Mouse (Mus musculus) myocyte (in vitro differentiated cells): Measurements from ENCODE around the gene Abhd5. TPM values are rescaled to one million over a fixed set of nuclear protein-coding genes. Genes with fewer than 3 reads are reported as not detected.

ENCODE experiments used
- H3K27me3 ChIP-seq: one replicate; pipeline ENCODE4 v1.6.1; 2011; ENCODE audit not compliant: control insufficient read depth, insufficient read depth, insufficient read length
- H3K36me3 ChIP-seq: one replicate; pipeline ENCODE4 v1.6.1; 2011; ENCODE audit not compliant: control insufficient read depth, insufficient read depth
- H3K4me2 ChIP-seq: one replicate; pipeline ENCODE4 v1.6.1; 2011; ENCODE audit warnings: low read depth, control low read depth
- H3K4me3 ChIP-seq: one replicate; pipeline ENCODE4 v1.5.1; 2011; ENCODE audit warnings: mild to moderate bottlenecking, control low read depth, moderate library complexity
- H3K79me2 ChIP-seq: one replicate; pipeline ENCODE4 v1.6.1; 2011; ENCODE audit not compliant: control insufficient read depth, insufficient read depth
- H3ac ChIP-seq: one replicate; pipeline ENCODE4 v1.6.1; 2011; ENCODE audit not compliant: control insufficient read depth, insufficient read length
- CEBPB ChIP-seq: IDR thresholded peaks from 2 replicates; pipeline ENCODE4 v1.6.1; 2011; ENCODE audit warnings: mild to moderate bottlenecking, moderate library complexity; ENCODE audit not compliant: poor library complexity, insufficient read depth, severe bottlenecking
- E2F4 ChIP-seq: IDR thresholded peaks from one replicate; pipeline ENCODE4 v1.6.1; 2011; ENCODE audit warnings: mild to moderate bottlenecking, control low read depth, moderate library complexity; ENCODE audit not compliant: insufficient read depth
- MAX ChIP-seq: IDR thresholded peaks from one replicate; pipeline ENCODE4 v1.6.1; 2011; ENCODE audit warnings: low read depth, mild to moderate bottlenecking, control low read depth
- MYOD1 ChIP-seq, 3 experiments: IDR thresholded peaks; one replicate each; pipeline ENCODE4 v1.6.1; 2011; ENCODE audit warnings: control low read depth in 2 of 3, low read depth in 2 of 3, mild to moderate bottlenecking in 2 of 3, moderate library complexity in 1 of 3; ENCODE audit not compliant: insufficient read length in 2 of 3, control insufficient read depth in 1 of 3
- MYOG ChIP-seq, 3 experiments: IDR thresholded peaks; one replicate each; pipeline ENCODE4 v1.6.1; 2011; ENCODE audit warnings: control low read depth in 2 of 3, low read depth in 2 of 3, mild to moderate bottlenecking in 2 of 3; ENCODE audit not compliant: insufficient read length in 2 of 3, control insufficient read depth in 1 of 3, insufficient read depth in 1 of 3
- POLR2A ChIP-seq: IDR thresholded peaks from one replicate; pipeline ENCODE4 v1.6.1; 2011; ENCODE audit warnings: low read depth, mild to moderate bottlenecking, control low read depth, moderate library complexity; ENCODE audit not compliant: insufficient read length
- POLR2AphosphoS2 ChIP-seq: IDR thresholded peaks from one replicate; pipeline ENCODE4 v1.6.1; 2011; ENCODE audit warnings: low read depth, control low read depth; ENCODE audit not compliant: insufficient read length
- REST ChIP-seq: IDR thresholded peaks from one replicate; pipeline ENCODE4 v1.6.1; 2011; ENCODE audit warnings: mild to moderate bottlenecking, control low read depth, moderate library complexity; ENCODE audit not compliant: insufficient read depth, insufficient read length
- SRF ChIP-seq: IDR thresholded peaks from one replicate; pipeline ENCODE4 v1.6.1; 2011; ENCODE audit warnings: low read depth; ENCODE audit not compliant: control insufficient read depth, insufficient read length
- TCF12 ChIP-seq: IDR thresholded peaks from one replicate; pipeline ENCODE4 v1.6.1; 2011; ENCODE audit warnings: mild to moderate bottlenecking, control low read depth; ENCODE audit not compliant: poor library complexity, insufficient read depth, severe bottlenecking
- TCF3 ChIP-seq: IDR thresholded peaks from one replicate; pipeline ENCODE4 v1.6.1; 2011; ENCODE audit warnings: low read depth, control low read depth; ENCODE audit not compliant: insufficient read length
- USF1 ChIP-seq: IDR thresholded peaks from one replicate; pipeline ENCODE4 v1.6.1; 2011; ENCODE audit warnings: low read depth, mild to moderate bottlenecking, control low read depth, moderate library complexity
- polyA plus RNA-seq: library from polyadenylated mRNA; unstranded; fragments of >200 nt; fragmentation: generic; extraction: Trizol; gene quantifications from one replicate; pipeline ENCODE4 v1.2.1, GENCODE M21; 2012; ENCODE audit warnings: missing spikeins

The Abhd5 gene
- polyA plus RNA-seq, 1 experiment: 24.8 TPM

GRCm38 (mm10) chr9:122352911-122353310 is 1.5 kb downstream of the Abhd5 start:
- H3K4me2 ChIP-seq: peak overlapping the region; percentile 74
- H3K79me2 ChIP-seq: peaks cover 30% of the 10 kb centered on the region
- H3ac ChIP-seq: no peak overlapping the region
- no peaks in the 10 kb centered on the region for H3K36me3 ChIP-seq
- H3K4me3 ChIP-seq: peak overlapping the region; percentile 38
- no peaks in the 10 kb centered on the region for H3K27me3 ChIP-seq
- TF ChIP-seq CEBPB (no peak), TCF3 (no peak), MYOD1 (IDR thresholded peaks at IDR 0.05; ENCODE audit: control insufficient read depth in 1 of 3, insufficient read length in 2 of 3, low read depth in 2 of 3) (no peak), MYOG (IDR thresholded peaks at IDR 0.05; ENCODE audit: control insufficient read depth in 1 of 3, insufficient read depth in 1 of 3, insufficient read length in 2 of 3, low read depth in 2 of 3) (no peak), MAX (no peak), POLR2AphosphoS2 (no peak), TCF12 (no peak), USF1 (no peak), E2F4 (no peak), SRF (no peak)

GRCm38 (mm10) chr9:122354240-122354639 is 2.8 kb downstream of the Abhd5 start:
- no peaks in the 10 kb centered on the region for H3K27me3 ChIP-seq
- H3K79me2 ChIP-seq: peaks cover 30% of the 10 kb centered on the region
- H3K4me3 ChIP-seq: no peak overlapping the region
- no peaks in the 10 kb centered on the region for H3K36me3 ChIP-seq
- H3ac ChIP-seq: no peak overlapping the region
- no peak overlapping the region for H3K4me2 ChIP-seq
- TF ChIP-seq MYOD1 (IDR thresholded peaks at IDR 0.05; ENCODE audit: control insufficient read depth in 1 of 3, insufficient read length in 2 of 3, low read depth in 2 of 3): no peak
- no peak for TF ChIP-seq MYOG (IDR thresholded peaks at IDR 0.05; ENCODE audit: control insufficient read depth in 1 of 3, insufficient read depth in 1 of 3, insufficient read length in 2 of 3, low read depth in 2 of 3)
- TF ChIP-seq USF1: no peak

- Histone ChIP-seq H3K36me3 (no peaks in the 10 kb centered on the region), H3K4me3 (no peak overlapping the region), H3K79me2 (peaks cover 30% of the 10 kb centered on the region), H3K27me3 (no peaks in the 10 kb centered on the region), H3ac (no peak overlapping the region), H3K4me2 (no peak overlapping the region)
- no peak for TF ChIP-seq USF1
- no peak for TF ChIP-seq POLR2AphosphoS2
- TF ChIP-seq CEBPB: no peak
- TF ChIP-seq REST: no peak
- no peak for TF ChIP-seq MYOD1 (IDR thresholded peaks at IDR 0.05; ENCODE audit: control insufficient read depth in 1 of 3, insufficient read length in 2 of 3, low read depth in 2 of 3)
- no peak for TF ChIP-seq E2F4
- TF ChIP-seq POLR2A: no peak
- TF ChIP-seq TCF3: no peak
- TF ChIP-seq MAX: no peak
- TF ChIP-seq TCF12: no peak
- no peak for TF ChIP-seq MYOG (IDR thresholded peaks at IDR 0.05; ENCODE audit: control insufficient read depth in 1 of 3, insufficient read depth in 1 of 3, insufficient read length in 2 of 3, low read depth in 2 of 3)
- no peak for TF ChIP-seq SRF
These were observed 5.7 kb downstream of the Abhd5 start for GRCm38 (mm10) chr9:122357073-122357472.

GRCm38 (mm10) chr9:122357626-122358025 is 6.2 kb downstream of the Abhd5 start:
- no peak overlapping the region for H3K4me3 ChIP-seq
- H3K27me3 ChIP-seq: no peaks in the 10 kb centered on the region
- H3K79me2 ChIP-seq: peaks cover 30% of the 10 kb centered on the region
- no peaks in the 10 kb centered on the region for H3K36me3 ChIP-seq
- H3K4me2 ChIP-seq: no peak overlapping the region
- no peak overlapping the region for H3ac ChIP-seq
- TF ChIP-seq TCF12 (no peak), POLR2A (no peak), MYOD1 (IDR thresholded peaks at IDR 0.05; ENCODE audit: control insufficient read depth in 1 of 3, insufficient read length in 2 of 3, low read depth in 2 of 3) (no peak), SRF (no peak), REST (no peak), CEBPB (no peak), TCF3 (no peak), MAX (no peak), MYOG (IDR thresholded peaks at IDR 0.05; ENCODE audit: control insufficient read depth in 1 of 3, insufficient read depth in 1 of 3, insufficient read length in 2 of 3, low read depth in 2 of 3) (no peak), POLR2AphosphoS2 (no peak), USF1 (no peak), E2F4 (no peak)

GRCm38 (mm10) chr9:122364171-122364570 is 12.8 kb downstream of the Abhd5 start:
- TF ChIP-seq CEBPB (no peak), TCF3 (no peak), SRF (no peak), E2F4 (no peak), TCF12 (no peak), POLR2A (no peak), USF1 (no peak), MAX (no peak), MYOD1 (IDR thresholded peaks at IDR 0.05; ENCODE audit: control insufficient read depth in 1 of 3, insufficient read length in 2 of 3, low read depth in 2 of 3) (no peak), MYOG (IDR thresholded peaks at IDR 0.05; ENCODE audit: control insufficient read depth in 1 of 3, insufficient read depth in 1 of 3, insufficient read length in 2 of 3, low read depth in 2 of 3) (no peak), REST (no peak), POLR2AphosphoS2 (no peak)
- H3K4me3 ChIP-seq: no peak overlapping the region

More at GRCm38 (mm10) chr9:122364171-122364570, 12.8 kb downstream of the Abhd5 start:
- Histone ChIP-seq H3ac (no peak overlapping the region), H3K4me2 (no peak overlapping the region), H3K79me2 (peaks cover 4% of the 10 kb centered on the region), H3K36me3 (no peaks in the 10 kb centered on the region), H3K27me3 (no peaks in the 10 kb centered on the region)
